Mouse (Mus musculus) 3T3-L1 (cell line): ENCODE results near the gene Pex16.

Source experiments
- DNase-seq: peaks from one replicate; pipeline ENCODE4 v3.0.0-alpha.2; 2015; ENCODE audit warnings: low read depth, low spot score

The Pex16 gene

GRCm38 (mm10) chr2:92374514-92374913 lies at the start of gene Pex16, which contains the start of gene Large2:
Gene Pex16 (plus strand): TSS chr2:92374676.
Gene Large2 (minus strand): TSS chr2:92374869.
- DNase-seq: peak; percentile 81

GRCm38 (mm10) chr2:92325676-92326075 lies 48.8 kb upstream of the Pex16 start:
- no peak for DNase-seq

GRCm38 (mm10) chr2:92326221-92326620 lies 48.3 kb upstream of the Pex16 start:
- DNase-seq: no peak

- DNase-seq: no peak
Measured at GRCm38 (mm10) chr2:92327601-92328000, 46.9 kb upstream of the Pex16 start.

GRCm38 (mm10) chr2:92328206-92328605 lies 46.3 kb upstream of the Pex16 start:
- no peak for DNase-seq

GRCm38 (mm10) chr2:92330840-92331239 lies 43.6 kb upstream of the Pex16 start:
- DNase-seq: peak; percentile 71

- peak; percentile 9 for DNase-seq
Measured at GRCm38 (mm10) chr2:92331410-92331809, 43.1 kb upstream of the Pex16 start.

GRCm38 (mm10) chr2:92331871-92332270 lies 42.6 kb upstream of the Pex16 start:
- no peak for DNase-seq

- DNase-seq: no peak
Measured at GRCm38 (mm10) chr2:92342418-92342817, 32.1 kb upstream of the Pex16 start.

- DNase-seq: no peak
Measured at GRCm38 (mm10) chr2:92347191-92347590, 27.3 kb upstream of the Pex16 start.

- no peak for DNase-seq
Measured at GRCm38 (mm10) chr2:92349589-92350425, 24.7 kb upstream of the Pex16 start.

- no peak for DNase-seq
Measured at GRCm38 (mm10) chr2:92350686-92351085, 23.8 kb upstream of the Pex16 start.

GRCm38 (mm10) chr2:92353402-92353801 lies 21.1 kb upstream of the Pex16 start:
- no peak for DNase-seq

- no peak for DNase-seq
Measured at GRCm38 (mm10) chr2:92354224-92354623, 20.3 kb upstream of the Pex16 start.

GRCm38 (mm10) chr2:92359301-92359700 lies 15.2 kb upstream of the Pex16 start:
- no peak for DNase-seq

GRCm38 (mm10) chr2:92360186-92360823 lies 14.2 kb upstream of the Pex16 start:
- no peak for DNase-seq

- no peak for DNase-seq
Measured at GRCm38 (mm10) chr2:92360893-92361292, 13.6 kb upstream of the Pex16 start.

GRCm38 (mm10) chr2:92361795-92362194 lies 12.7 kb upstream of the Pex16 start:
- DNase-seq: no peak

GRCm38 (mm10) chr2:92362571-92363228 lies 11.8 kb upstream of the Pex16 start:
- DNase-seq: no peak

GRCm38 (mm10) chr2:92364086-92364485 lies 10.4 kb upstream of the Pex16 start:
- DNase-seq: no peak

GRCm38 (mm10) chr2:92365568-92365967 lies 8.9 kb upstream of the Pex16 start:
- DNase-seq: no peak

GRCm38 (mm10) chr2:92367383-92368029 lies 7.0 kb upstream of the Pex16 start:
- DNase-seq: no peak
